Mouse (Mus musculus): ENCODE data around the gene Itgb3. TPM values are rescaled to one million over a fixed set of nuclear protein-coding genes. Genes with fewer than 3 reads are reported as not detected.
"Not testable (repeated sequence)": the region's sequence is repeated elsewhere in the genome, so short reads cannot be mapped to it uniquely, and the experiment has no call there.

Gene Itgb3
- total RNA-seq (2021) = 1 to 10 TPM; 6.8 to 6.9 TPM

DNA sequence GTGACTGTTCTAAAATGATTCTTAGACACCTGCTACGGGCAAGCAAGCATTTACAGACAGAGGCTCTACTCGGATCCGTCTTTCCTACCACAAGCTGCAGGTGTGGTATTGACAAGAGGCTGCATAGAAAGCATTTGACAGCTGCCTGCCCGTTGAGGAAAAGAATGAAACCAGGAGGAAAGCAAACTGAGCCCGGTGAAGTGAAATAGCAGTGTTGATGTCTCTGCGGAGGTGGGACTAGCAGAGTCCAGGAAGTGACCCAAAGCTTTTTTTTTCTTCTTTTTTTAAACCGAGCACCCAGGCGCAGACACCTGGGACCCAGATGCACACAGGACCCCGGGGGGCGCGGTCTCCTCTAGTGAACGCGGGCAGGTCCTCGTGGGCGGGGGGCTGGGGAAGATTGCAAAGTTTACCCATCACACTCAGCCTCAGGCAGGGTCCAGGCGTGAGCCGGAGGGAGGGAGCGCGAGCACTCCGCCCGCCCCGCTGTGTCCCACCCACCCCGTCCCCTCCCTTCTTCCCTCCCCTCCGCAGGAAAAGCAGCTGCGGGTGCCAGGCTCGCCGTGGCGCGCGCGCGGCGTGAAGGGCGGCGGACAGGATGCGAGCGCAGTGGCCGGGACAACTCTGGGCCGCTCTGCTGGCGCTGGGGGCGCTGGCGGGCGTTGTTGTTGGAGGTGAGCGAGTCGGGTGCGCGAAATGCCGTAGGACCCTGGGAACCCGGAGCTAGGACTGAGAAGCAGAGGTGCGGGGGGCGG lies at the start of gene Itgb3:
Gene Itgb3 (plus strand): TSS at position 510 of the 755 bp plus-strand sequence.
- peak; percentile 86 for DNase-seq

DNA sequence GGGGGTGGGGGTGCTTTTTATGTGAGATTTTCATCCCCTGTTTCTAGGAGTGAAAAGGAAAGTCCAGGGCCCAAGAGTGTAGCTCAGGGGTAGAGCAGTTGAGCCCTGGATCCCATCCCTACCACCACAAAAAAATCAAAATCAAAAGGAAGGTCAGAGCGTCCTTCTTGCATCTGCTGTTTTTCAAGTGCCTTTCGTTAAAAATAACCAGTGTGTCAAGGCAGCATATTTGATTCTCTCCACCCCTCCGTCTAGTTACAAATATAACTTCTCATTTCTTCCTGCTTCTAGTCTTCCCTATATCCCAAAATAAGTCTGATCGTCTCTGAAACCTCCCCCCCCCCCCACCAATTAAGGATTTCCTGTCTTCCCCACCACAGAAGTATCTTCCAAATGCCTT lies 49.7 kb upstream of the Itgb3 start:
- no peak for DNase-seq

DNA sequence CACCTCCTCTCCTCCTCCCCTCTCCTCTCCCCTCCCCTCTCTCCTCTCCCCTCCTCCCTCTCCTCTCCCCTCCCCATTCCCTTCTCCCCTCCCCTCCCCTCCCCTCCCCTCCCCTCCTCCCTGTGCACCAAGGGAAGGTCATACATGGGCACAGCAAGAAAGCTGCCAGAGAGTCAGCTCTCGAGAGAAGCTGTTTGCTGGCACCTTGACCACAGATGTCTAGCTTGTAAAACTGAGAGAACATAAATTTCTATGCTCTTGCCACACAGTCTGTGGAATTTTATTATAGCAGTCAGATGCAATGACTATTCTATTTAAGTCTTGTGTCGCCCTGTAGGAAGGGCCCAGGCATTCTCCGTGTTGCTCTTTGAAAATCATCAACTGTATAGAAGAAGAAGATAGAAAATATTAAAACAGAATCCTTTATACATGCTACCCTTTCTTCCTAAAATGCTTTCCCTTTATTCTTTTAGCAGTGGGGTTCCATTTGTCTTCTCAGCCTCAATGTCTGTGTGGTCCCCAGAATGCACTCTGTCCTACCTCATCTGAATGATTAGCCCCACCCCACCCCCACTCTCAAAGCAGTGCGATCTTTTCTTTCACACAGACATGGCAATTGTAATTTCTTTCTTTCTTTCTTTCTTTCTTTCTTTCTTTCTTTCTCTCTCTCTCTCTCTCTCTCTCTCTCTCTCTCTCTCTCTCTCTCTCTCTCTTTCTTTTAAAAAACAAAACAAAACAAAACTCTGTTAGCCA lies 49.0 kb upstream of the Itgb3 start:
- DNase-seq = no peak

DNA sequence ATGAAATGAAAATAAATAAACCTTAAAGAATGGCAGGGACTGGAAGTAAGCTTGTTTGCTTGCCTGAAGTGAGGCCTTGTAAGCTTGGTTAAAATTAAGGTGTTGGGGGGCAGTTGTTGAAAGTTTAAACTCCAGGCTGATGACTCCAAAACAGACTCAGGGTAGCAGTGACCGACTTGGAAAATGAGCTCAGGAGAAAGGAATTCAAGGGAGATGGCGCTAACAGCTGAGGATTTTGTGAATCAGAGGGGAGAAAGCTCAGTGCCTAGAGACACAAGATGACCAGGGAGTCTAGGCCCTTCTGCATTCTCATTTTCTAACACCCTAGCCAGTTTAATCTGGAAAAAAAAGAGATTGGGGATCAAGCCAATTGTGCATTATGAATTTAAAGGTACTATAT lies 46.8 kb upstream of the Itgb3 start:
- DNase-seq = no peak

DNA sequence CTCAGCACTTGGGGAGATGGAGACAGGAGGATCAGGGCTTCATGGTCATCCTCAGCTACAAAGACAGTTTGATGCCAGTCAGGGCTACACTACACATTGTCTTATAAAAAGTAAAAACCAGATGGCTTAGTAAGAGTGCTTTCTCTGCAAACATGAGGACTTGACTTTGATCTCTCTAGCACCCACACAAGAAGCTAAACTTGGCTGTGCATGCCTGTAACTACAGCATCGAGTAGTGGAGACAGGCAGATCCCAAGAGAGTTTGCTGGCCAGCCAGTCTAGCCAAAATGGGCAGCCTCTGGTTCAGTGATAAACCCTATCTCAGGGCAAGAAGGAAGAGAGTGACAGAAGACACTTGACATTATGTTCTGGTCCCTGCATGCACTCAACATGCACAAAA lies 44.3 kb upstream of the Itgb3 start:
- DNase-seq = no peak

DNA sequence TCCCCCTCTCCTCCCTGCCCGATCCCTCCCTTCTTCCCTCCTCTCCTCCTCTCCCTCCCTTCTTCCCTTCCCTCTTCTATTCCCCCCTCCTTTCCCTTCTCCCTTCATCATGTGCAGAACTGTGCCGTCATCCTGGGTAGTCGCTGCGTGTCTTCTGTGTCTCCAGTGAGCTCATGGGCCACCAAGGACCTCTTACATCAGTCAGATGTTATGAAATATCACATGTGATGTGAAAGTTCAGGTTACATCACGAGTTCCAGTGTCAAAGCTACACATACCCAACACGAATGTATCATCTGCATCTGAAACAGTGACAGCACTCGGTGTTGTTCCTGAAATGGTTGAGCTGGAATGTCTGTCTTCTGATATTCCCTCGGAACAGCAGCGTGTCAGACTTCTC lies 42.6 kb upstream of the Itgb3 start:
- no peak for DNase-seq

DNA sequence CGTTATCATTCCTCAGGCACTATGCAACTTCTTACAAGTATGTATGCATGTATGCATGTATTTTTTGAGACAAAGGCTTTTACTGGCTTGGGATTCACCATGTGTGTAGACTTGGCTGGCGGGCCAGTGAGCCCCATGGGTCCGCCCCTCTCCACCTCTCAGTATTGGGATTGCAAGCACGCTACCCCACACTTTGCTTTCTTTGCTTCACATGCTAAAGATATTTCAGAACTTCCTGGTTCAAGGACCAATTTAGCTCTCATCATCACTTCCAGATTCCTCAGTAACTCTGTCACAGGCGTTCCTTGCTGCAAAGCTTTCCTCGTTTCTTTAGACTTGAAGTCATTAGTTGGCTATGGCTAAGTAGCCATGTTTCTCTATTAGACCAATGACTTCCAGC lies 41.7 kb upstream of the Itgb3 start:
- DNase-seq = no peak

DNA sequence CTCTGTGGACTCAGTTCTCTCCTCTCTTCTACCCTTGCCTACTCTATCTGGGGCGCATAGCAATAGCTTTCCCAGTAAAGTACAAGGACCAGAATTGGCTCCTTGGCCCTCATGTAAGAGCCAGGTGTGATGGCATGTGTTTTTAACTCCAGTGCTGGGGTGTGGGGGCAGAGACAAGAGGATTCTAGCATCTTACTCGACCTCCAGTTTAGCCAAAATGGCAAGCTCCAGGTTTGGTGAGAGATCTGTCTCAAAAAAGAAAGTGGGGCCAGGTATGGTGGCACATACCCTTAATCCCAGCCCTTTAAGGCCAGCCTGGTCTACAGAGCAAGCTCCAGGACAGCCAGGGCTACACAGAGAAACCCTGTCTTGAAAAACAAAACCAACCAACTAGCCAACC lies 41.0 kb upstream of the Itgb3 start:
- DNase-seq = no peak

DNA sequence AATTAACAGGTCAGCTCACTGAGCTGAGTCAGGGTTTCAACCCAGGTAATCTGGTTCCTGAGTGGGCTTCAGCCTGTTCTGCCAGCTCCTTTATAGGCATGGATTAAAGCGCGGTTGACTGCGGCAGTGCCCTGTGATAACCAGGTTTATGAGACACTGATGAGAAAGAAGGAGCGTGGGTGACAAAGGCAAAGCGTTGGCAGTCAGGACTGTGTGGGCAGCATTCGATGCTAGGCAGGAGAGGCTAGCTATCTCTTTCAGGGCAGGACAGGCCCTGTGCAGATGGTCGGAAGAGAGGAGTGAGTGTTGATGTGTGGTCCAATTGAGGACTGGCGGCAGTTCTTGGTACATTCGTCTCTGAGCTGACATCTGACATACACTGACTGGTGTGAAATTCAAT lies 40.1 kb upstream of the Itgb3 start:
- DNase-seq = no peak

DNA sequence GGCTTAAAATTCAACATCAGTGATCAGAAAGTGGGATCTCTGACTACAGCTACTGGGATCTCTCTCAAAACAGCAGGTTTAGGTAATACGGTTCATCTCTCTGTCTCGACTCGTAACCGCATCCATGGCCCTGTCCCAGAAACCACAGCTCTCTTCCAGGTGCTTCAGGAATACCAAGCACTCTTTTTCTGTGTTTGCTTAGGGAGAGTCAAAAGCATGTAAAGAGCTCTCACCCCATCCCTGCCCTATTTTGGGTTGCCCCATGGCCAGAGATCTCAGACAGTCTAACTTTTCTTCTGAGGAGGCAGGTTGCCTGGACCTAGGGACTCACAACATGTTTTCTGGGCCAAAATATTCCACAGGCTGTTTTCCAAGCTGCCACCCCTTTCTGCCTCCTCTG lies 39.5 kb upstream of the Itgb3 start:
- no peak for DNase-seq

DNA sequence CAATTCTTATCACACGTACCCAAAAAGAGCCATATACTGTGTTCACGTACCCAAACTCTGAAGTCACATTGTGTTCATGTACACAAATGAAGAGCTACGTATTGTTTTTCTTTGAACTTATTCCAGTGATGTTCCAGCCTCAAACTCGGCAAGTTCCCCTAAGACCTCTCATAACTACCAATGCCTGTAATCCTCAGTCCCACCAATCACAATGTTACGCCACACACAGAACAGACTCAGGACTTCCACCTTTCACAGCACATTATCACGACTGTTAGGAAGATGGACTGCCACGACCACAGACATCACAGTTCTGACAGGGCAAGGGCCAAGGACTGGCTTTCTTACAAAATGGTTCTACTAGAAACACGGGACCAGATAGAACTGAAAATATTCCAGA lies 37.3 kb upstream of the Itgb3 start:
- not testable (repeated sequence) for DNase-seq

DNA sequence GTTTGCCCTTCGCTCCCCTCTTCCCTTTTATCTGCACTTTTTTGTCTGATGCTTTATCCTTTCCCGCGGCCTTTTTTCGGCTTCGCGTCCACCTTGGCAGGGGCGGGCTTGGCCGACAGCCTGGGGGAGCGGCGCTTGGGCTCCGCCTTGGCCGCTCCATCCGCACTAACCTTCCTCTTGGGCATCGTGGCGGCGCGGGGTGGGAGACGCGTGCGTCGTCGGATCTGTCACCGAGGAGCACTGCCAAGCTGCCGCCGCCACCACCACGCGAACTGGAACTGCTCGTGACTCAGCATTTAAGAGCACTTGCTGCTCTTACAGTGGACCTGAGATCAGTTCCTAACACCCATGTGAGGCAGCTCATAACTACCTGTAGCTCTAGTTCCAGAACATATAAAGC lies 36.4 kb upstream of the Itgb3 start:
- DNase-seq = peak; percentile 51

DNA sequence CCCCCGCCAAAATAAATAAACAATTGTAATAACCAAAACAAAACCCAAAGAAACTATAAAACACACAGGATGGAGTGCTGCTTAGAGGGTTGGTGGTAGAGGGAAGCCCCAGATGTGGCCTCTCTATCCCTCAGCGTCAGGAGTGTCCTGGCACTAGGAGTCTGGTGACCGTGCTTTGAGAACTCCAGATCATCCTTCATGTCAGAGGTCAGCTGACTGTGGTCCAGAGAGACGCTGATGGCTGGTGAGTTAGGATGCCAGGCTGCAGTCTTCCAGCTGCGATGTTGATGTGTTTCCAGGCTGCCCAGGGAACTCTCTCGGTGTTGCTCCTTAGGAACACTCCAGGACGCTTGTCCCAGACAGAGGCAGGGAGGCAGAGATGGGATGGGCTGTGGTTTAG lies 35.7 kb upstream of the Itgb3 start:
- no peak for DNase-seq

DNA sequence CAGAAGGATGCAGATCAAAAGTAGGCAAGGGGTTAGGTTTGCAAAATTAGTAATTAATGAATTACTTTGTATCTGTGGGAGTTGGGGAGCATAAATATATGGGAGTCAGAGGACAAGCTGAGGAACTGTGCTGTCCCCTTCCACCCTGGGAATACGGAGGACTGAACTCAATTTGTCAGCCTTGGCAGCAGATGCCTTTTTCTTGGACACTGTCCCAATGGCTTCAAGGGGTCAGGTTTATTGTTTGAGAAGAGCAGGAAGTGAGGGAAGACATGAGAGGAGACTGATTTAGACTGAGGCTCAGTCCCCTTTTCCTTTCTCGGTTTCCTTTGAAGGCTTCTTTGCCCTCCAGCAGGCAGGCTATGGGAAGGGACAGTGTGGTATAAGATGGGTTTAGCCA lies 35.2 kb upstream of the Itgb3 start:
- DNase-seq = no peak

DNA sequence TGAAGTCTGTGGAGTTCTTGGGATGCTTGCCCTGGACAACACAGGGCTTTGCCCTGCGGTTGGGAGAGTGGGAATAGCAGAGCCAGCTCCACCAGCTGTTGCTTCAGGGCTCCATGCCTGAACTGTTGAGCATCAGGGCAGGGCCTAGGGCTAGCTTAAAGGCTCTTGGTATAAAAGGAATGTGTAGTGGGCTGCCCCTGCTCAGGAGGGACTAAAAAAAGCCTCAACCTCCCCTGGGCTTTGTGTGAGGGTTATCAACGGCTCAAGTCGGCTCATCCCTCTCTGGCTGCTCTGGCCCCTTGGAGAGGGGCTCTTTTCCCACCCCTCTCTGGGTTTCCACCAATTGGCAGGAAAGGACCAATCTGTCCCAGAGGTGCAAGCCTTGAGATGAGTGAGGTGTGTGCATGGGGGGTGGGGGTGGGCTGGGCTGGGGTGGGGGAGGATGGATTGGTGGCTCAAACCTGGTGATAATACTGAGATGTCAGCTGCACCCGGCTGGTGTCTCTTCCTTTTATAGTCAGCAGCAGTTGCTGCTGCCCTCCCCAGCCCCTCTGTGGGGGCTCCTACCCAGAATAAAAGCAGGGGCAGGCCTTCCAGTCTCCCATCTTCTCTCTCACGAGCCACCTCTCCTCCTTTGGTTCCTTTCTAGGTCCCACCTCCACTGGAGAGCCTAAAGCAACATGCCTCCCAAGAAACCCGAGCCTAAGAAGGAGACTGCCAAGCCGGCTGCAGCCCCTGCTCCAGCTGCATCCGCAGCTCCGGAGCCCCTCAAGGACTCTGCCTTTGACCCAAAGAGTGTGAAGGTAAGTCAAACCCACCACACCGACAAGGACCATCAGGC lies 30.8 kb upstream of the Itgb3 start:
- no peak for DNase-seq

DNA sequence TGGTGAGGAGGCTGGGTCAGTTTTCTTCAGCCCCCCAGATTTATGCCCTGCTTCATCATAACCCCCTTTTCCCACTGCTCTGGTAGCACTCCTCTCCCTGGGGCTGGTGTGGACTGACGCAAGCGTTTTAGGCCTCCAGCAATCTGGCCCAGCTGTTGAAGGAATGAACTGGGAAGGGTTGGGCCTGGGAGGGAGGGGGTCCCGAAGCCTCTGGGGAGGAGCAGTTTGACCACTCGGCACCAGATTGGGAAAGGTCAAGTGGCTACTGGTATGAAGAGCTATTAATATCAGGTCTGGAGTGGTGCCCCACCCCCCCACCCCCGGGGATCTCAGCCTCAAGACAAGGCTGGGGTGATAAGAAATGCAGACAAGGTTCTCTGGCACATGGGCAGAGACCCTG lies 29.7 kb upstream of the Itgb3 start:
- DNase-seq = peak; percentile 29

DNA sequence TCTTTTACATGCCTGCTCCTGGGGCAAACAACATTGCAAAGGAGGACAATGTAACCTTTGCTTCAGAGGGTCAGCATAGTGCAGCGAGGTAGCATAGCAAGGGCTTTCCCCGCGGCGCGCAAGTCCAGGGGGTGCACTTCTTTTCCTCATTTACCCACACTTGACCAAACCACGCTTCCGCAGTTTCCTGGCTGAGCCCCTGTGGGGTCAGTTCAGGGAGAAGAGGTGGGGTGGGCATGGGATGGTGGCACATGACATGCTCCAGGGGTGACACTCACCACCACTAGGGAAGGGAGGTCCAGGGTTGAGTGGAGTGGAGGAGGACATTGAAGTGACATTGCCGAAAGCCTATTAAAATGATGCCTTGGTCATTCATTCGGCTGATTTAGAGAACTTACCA lies 28.7 kb upstream of the Itgb3 start:
- DNase-seq = no peak

DNA sequence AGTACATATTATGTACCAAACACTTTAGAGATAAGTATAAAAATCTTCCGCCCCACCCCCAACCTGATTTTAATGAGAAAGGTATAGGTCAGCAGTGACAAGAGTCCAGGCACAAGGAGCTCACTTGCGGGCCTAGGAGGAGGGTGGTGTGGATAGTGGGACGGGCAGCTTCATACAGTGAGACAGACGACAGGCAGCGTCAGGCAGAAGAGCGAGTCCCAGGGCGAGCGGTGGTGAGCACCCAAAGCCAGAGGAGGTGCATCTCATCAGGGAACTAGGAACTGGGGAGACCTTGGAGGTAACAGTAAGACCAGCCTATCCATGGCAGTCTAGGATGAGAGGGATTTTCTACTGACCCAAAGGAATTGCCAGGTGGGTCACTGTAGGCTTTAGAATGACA lies 28.2 kb upstream of the Itgb3 start:
- DNase-seq = no peak

DNA sequence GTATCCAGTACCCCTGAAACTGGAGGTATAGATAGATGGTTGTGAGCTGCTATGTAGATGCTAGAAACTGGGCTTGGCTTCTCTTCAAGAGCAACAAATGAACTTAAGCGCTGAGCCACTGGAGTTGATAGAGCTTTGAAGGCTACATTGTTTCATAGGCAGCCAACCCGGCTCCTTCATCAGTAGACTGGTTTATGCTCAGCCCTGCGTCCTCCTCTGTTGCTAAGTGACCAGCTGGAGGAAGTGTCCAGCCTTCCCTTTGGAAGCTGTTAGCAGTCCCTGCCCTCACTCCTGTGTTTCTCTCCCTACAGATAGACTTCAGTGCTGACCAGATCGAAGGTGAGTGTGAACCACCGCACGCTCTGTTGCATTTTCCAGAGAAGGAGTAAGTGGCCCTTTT lies 27.7 kb upstream of the Itgb3 start:
- DNase-seq = no peak

DNA sequence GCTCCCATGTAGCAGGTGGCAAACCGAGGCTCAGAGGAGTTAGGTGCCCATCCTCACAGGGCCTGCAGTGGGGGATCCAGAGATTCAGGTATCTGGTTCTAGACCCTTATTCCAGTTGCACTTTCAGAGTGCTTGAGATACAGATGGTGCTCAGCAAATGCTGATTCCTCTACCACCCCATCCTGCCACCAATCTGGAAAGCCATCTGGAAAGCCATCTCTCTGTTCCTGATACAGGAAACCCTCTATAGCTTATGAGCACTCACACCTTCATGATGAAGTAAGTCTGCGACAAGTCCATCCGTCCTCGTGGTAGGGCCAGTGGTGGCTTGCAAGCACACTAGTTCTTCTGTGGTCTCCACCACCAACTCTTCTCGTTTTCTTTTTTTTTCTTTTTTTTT lies 27.2 kb upstream of the Itgb3 start:
- DNase-seq = no peak

DNA sequence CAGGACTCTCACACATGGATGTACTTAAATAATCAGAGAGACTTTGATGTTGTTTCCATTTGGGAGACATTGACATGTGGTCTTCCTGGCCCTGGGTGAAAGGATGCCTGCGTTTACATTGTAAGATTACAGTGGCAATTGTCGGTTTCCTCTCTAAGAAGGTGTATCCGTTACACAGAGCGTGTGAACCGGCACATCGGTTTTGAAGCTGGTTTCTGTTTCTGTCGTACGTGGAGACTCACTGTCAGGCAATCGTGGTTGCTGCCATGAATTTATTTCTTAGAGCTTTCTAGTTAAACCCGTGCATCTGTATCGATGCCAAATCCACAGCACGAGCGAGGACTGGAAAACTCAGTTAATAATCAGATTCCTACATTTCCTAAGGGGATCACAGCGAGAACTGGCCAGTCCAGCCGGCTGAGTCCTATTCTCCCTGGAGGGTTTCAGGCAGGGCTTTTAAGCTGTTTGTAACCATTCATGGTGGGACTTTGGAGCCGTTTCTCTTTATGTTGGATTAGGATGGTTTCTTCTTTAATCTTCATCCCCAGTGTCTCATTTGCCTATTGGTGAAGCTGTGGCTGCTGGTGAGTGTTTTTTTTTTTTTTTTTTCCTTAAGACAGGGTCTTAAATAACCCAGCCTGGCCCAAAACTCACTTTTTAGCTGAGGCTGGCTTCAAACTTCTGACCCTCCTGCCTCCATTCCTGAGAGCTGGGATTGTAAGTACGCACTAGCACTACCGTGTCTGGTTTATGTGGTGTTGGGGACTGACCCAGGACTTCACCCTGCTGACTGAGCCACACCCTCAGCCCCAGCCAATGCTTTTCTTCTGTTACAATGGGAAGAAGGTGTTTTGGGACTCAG lies 26.1 kb upstream of the Itgb3 start:
- DNase-seq = no peak

DNA sequence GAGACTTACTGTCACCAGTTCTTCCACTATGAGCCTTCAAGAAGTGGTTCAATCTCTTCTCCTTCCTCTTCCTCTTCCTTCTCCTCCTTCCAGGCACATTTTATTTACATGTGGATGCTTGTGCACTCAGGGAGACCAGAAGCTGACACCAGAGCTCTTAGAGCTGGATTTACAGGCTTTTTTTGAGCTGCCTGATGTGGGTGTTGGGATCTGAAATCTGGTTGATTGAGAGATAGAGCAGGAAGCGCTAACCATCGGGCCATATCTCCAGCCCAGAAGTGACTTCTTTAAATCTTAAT lies 25.5 kb upstream of the Itgb3 start:
- DNase-seq = no peak

All from heart, postnatal 4 days (tissue).